In genomic region chr13:19674601-19675000, GRCm38 (mm10) we compare ENCODE assay signal across 30 mouse cellular contexts. TPM values are rescaled to one million over a fixed set of nuclear protein-coding genes. Genes with fewer than 3 reads are reported as not detected.
DNase-seq lines count a peak whose midpoint lies in the region; ATAC-seq and TF ChIP-seq lines count a peak whose summit lies in the region.
"Had no signal": no experiment of that assay in that cellular context is flagged by ENCODE, and none has a peak within 500 bp of the region (broad histone marks: within the 10 kb centered on the region; RNA-seq: fewer than 3 reads in every experiment).

No protein-coding gene starts in this region.

- H3K9me3 ChIP-seq in forebrain, embryonic 14.5 days (replicated peaks; ENCODE audit: control insufficient read depth, low read length): no peaks in the 10 kb centered on the region
- H3K9me3 ChIP-seq in forebrain, embryonic 11.5 days (ENCODE audit: control insufficient read depth, low read length): no peaks in the 10 kb centered on the region
- no peaks in the 10 kb centered on the region for H3K9me3 ChIP-seq in midbrain, embryonic 14.5 days (ENCODE audit: control insufficient read depth, low read length)
- no peaks in the 10 kb centered on the region for H3K9me3 ChIP-seq in midbrain, embryonic 11.5 days (ENCODE audit: control insufficient read depth, low read length)
- no peaks in the 10 kb centered on the region for H3K9me3 ChIP-seq in forebrain, postnatal 0 days (ENCODE audit: low read length)
- H3K9me3 ChIP-seq: embryonic facial prominence, embryonic 13.5 days; heart, embryonic 12.5 days; heart, embryonic 15.5 days; hindbrain, embryonic 12.5 days; hindbrain, embryonic 15.5 days; intestine, embryonic 15.5 days had no signal

- H3K4me1 ChIP-seq in forebrain, embryonic 14.5 days (ENCODE audit: control insufficient read depth, insufficient read depth, low read length): peaks cover 5% of the 10 kb centered on the region
- no peaks in the 10 kb centered on the region for H3K4me1 ChIP-seq in forebrain, embryonic 11.5 days (replicated peaks; ENCODE audit: control insufficient read depth, insufficient read depth, low read length)
- H3K4me1 ChIP-seq in midbrain, embryonic 14.5 days (ENCODE audit: control insufficient read depth, insufficient read depth, low read length): no peaks in the 10 kb centered on the region
- no peaks in the 10 kb centered on the region for H3K4me1 ChIP-seq in midbrain, embryonic 11.5 days (ENCODE audit: control insufficient read depth, insufficient read depth, low read length)
- H3K4me1 ChIP-seq in forebrain, postnatal 0 days (ENCODE audit: insufficient read depth): no peaks in the 10 kb centered on the region
- H3K4me1 ChIP-seq: heart, embryonic 12.5 days; heart, embryonic 15.5 days; hindbrain, embryonic 12.5 days; hindbrain, embryonic 15.5 days; intestine, embryonic 15.5 days had no signal

- TF ChIP-seq POLR2A in brain, embryonic 14.5 days (IDR thresholded peaks at IDR 0.05; ENCODE audit: borderline replicate concordance, extremely low read depth, insufficient read depth, insufficient read length, poor library complexity, severe bottlenecking): no peak

- TF ChIP-seq CTCF in brain, embryonic 14.5 days (IDR thresholded peaks at IDR 0.05; ENCODE audit: borderline replicate concordance, extremely low read depth, insufficient read depth, insufficient read length): no peak
- TF ChIP-seq CTCF in forebrain, postnatal 0 days (IDR thresholded peaks at IDR 0.05; ENCODE audit: low read depth): no peak

- peak; percentile 83 for DNase-seq in forebrain, embryonic 14.5 days (ENCODE audit: low spot score)
- DNase-seq in forebrain, embryonic 11.5 days (ENCODE audit: low spot score): no peak
- peak; percentile 30 for DNase-seq in midbrain, embryonic 14.5 days
- DNase-seq in midbrain, embryonic 11.5 days (ENCODE audit: low spot score, missing footprints): no peak
- DNase-seq in brain, embryonic 14.5 days (ENCODE audit: low read depth): peak; percentile 88
- DNase-seq in forebrain, postnatal 0 days: no peak
- DNase-seq in adrenal gland, adult 8-10 months: no peak
- DNase-seq: adrenal gland, postnatal 10 days; adrenal gland, postnatal 36 days; cerebellum, adult 11 months; cerebellum, adult 2 months; cerebellum, adult 9-11 months; cerebellum, postnatal 25 days; gastrocnemius, postnatal 25 days; heart, adult 18-20 months; heart, postnatal 14 days; heart, postnatal 4 days; kidney, adult 11 months; kidney, adult 8-10 months had no signal

- no peak overlapping the region for H3K4me3 ChIP-seq in forebrain, embryonic 14.5 days (ENCODE audit: low read depth, low read length)
- no peak overlapping the region for H3K4me3 ChIP-seq in forebrain, embryonic 11.5 days (ENCODE audit: low read depth, low read length)
- H3K4me3 ChIP-seq in midbrain, embryonic 14.5 days (replicated peaks; ENCODE audit: low read depth, low read length): no peak overlapping the region
- no peak overlapping the region for H3K4me3 ChIP-seq in midbrain, embryonic 11.5 days (ENCODE audit: low read depth, low read length)
- H3K4me3 ChIP-seq in forebrain, postnatal 0 days (ENCODE audit: low read depth, low read length): no peak overlapping the region
- H3K4me3 ChIP-seq: embryonic facial prominence, embryonic 13.5 days; heart, embryonic 12.5 days; heart, embryonic 15.5 days; hindbrain, embryonic 12.5 days; hindbrain, embryonic 15.5 days; intestine, embryonic 15.5 days had no signal

- no peaks in the 10 kb centered on the region for H3K27me3 ChIP-seq in forebrain, embryonic 14.5 days (replicated peaks; ENCODE audit: control insufficient read depth, insufficient read depth, low read length)
- no peaks in the 10 kb centered on the region for H3K27me3 ChIP-seq in forebrain, embryonic 11.5 days (ENCODE audit: control insufficient read depth, insufficient read depth, low read length)
- no peaks in the 10 kb centered on the region for H3K27me3 ChIP-seq in midbrain, embryonic 14.5 days (ENCODE audit: control insufficient read depth, insufficient read depth, low read length)
- H3K27me3 ChIP-seq in midbrain, embryonic 11.5 days (ENCODE audit: control insufficient read depth, insufficient read depth, low read length): no peaks in the 10 kb centered on the region
- no peaks in the 10 kb centered on the region for H3K27me3 ChIP-seq in forebrain, postnatal 0 days (ENCODE audit: insufficient read depth, low read length)
- H3K27me3 ChIP-seq: embryonic facial prominence, embryonic 13.5 days; heart, embryonic 12.5 days; heart, embryonic 15.5 days; hindbrain, embryonic 12.5 days; hindbrain, embryonic 15.5 days; intestine, embryonic 15.5 days had no signal

- H3K36me3 ChIP-seq in forebrain, embryonic 14.5 days (ENCODE audit: control insufficient read depth, insufficient read depth, low read length): no peaks in the 10 kb centered on the region
- H3K36me3 ChIP-seq in forebrain, embryonic 11.5 days (ENCODE audit: control insufficient read depth, insufficient read depth, low read length): no peaks in the 10 kb centered on the region
- H3K36me3 ChIP-seq in midbrain, embryonic 14.5 days (ENCODE audit: control insufficient read depth, insufficient read depth, low read length): no peaks in the 10 kb centered on the region
- H3K36me3 ChIP-seq in midbrain, embryonic 11.5 days (ENCODE audit: control insufficient read depth, insufficient read depth, low read length): no peaks in the 10 kb centered on the region
- H3K36me3 ChIP-seq in forebrain, postnatal 0 days (ENCODE audit: insufficient read depth): no peaks in the 10 kb centered on the region
- H3K36me3 ChIP-seq: embryonic facial prominence, embryonic 13.5 days; heart, embryonic 12.5 days; heart, embryonic 15.5 days; hindbrain, embryonic 12.5 days; hindbrain, embryonic 15.5 days; intestine, embryonic 15.5 days had no signal

- peak overlapping the region; percentile 24; the same call in 1 of the 2 replicates for H3K27ac ChIP-seq in forebrain, embryonic 14.5 days (ENCODE audit: low read depth, low read length)
- no peak overlapping the region for H3K27ac ChIP-seq in forebrain, embryonic 11.5 days (ENCODE audit: low read depth, low read length)
- H3K27ac ChIP-seq in midbrain, embryonic 14.5 days (replicated peaks; ENCODE audit: low read depth, low read length): no peak overlapping the region
- no peak overlapping the region for H3K27ac ChIP-seq in midbrain, embryonic 11.5 days (ENCODE audit: low read depth, low read length)
- H3K27ac ChIP-seq in forebrain, postnatal 0 days (ENCODE audit: low read depth, low read length): no peak overlapping the region
- H3K27ac ChIP-seq: embryonic facial prominence, embryonic 13.5 days; heart, embryonic 15.5 days; hindbrain, embryonic 12.5 days; hindbrain, embryonic 15.5 days; intestine, embryonic 15.5 days had no signal

- no peak overlapping the region for H3K9ac ChIP-seq in forebrain, embryonic 14.5 days (ENCODE audit: low read length)
- H3K9ac ChIP-seq in forebrain, embryonic 11.5 days (ENCODE audit: low read length): no peak overlapping the region
- no peak overlapping the region for H3K9ac ChIP-seq in midbrain, embryonic 14.5 days (replicated peaks; ENCODE audit: low read length)
- H3K9ac ChIP-seq in midbrain, embryonic 11.5 days (ENCODE audit: low read length): no peak overlapping the region
- no peak overlapping the region for H3K9ac ChIP-seq in forebrain, postnatal 0 days
- H3K9ac ChIP-seq: embryonic facial prominence, embryonic 13.5 days; heart, embryonic 12.5 days; heart, embryonic 15.5 days; hindbrain, embryonic 12.5 days; hindbrain, embryonic 15.5 days; intestine, embryonic 15.5 days had no signal

- ATAC-seq in forebrain, embryonic 14.5 days: peak; percentile 83
- no peak for ATAC-seq in forebrain, embryonic 11.5 days (replicated peaks; ENCODE audit: low FRiP score)
- ATAC-seq in midbrain, embryonic 14.5 days (ENCODE audit: low FRiP score, low TSS enrichment): no peak
- ATAC-seq in midbrain, embryonic 11.5 days (ENCODE audit: low FRiP score): no peak
- peak; percentile 23; the same call in 1 of the 2 replicates for ATAC-seq in forebrain, postnatal 0 days
- ATAC-seq: CD4-positive, CD25-positive, alpha-beta regulatory T cell, adult 4 months; intestine, embryonic 15.5 days had no signal

- H3K4me2 ChIP-seq in forebrain, embryonic 14.5 days (ENCODE audit: low read length): no peak overlapping the region
- no peak overlapping the region for H3K4me2 ChIP-seq in forebrain, embryonic 11.5 days (ENCODE audit: low read depth, low read length, severe bottlenecking)
- no peak overlapping the region for H3K4me2 ChIP-seq in midbrain, embryonic 14.5 days (ENCODE audit: low read length)
- H3K4me2 ChIP-seq in midbrain, embryonic 11.5 days: no peak overlapping the region
- H3K4me2 ChIP-seq in forebrain, postnatal 0 days (ENCODE audit: low read depth): no peak overlapping the region
- H3K4me2 ChIP-seq: embryonic facial prominence, embryonic 13.5 days; heart, embryonic 12.5 days; heart, embryonic 15.5 days; hindbrain, embryonic 12.5 days; hindbrain, embryonic 15.5 days; intestine, embryonic 15.5 days had no signal

RNA-seq across cellular contexts. Expression of gene Nme8, which starts 23.0 kb away (rescaled TPM):
- not detected in 2 replicates for polyA plus RNA-seq in forebrain, embryonic 14.5 days (2014; fragmentation: Nextera tagmentation; extraction: Ambion mirVana)
- not detected in 2 replicates for polyA plus RNA-seq in forebrain, embryonic 11.5 days (2014; fragmentation: Nextera tagmentation; extraction: Ambion mirVana)
- polyA plus RNA-seq in midbrain, embryonic 14.5 days (2014; fragmentation: Nextera tagmentation; extraction: Ambion mirVana): not detected in 2 replicates
- polyA plus RNA-seq in midbrain, embryonic 11.5 days (2014; fragmentation: Nextera tagmentation; extraction: Ambion mirVana): not detected in 2 replicates
- polyA plus RNA-seq in brain, embryonic 14.5 days (2012; rRNA removed): 0.07 TPM in 1 of 2 replicates, not detected in the other
- not detected in 2 replicates for total RNA-seq in forebrain, postnatal 0 days (2014; rRNA removed)
- polyA plus RNA-seq in forebrain, postnatal 0 days (2015; fragmentation: Nextera tagmentation; extraction: Ambion mirVana): not detected in 2 replicates
- not detected for total RNA-seq in adrenal gland, adult 8-10 months (2022)
- total RNA-seq: adrenal gland, postnatal 10 days; adrenal gland, postnatal 36 days; common myeloid progenitor, adult 5-6 weeks; gastrocnemius, adult 8-10 months; gastrocnemius, postnatal 25 days; heart, adult 18-20 months; MEL had no signal
- polyA plus RNA-seq: C2C12; CD4-positive, CD25-positive, alpha-beta regulatory T cell, adult 4 months; cerebellum, adult 2 months; embryonic facial prominence, embryonic 13.5 days; heart, embryonic 12.5 days; hindbrain, embryonic 12.5 days; intestine, embryonic 15.5 days had no signal

RNA-seq across cellular contexts. Expression of gene Sfrp4, which starts 51.7 kb away (rescaled TPM):
- 2.9 and 3.3 TPM in 2 replicates for polyA plus RNA-seq in forebrain, embryonic 14.5 days (2014; fragmentation: Nextera tagmentation; extraction: Ambion mirVana)
- polyA plus RNA-seq in forebrain, embryonic 11.5 days (2014; fragmentation: Nextera tagmentation; extraction: Ambion mirVana): 2.2 and 3.3 TPM in 2 replicates
- polyA plus RNA-seq in midbrain, embryonic 14.5 days (2014; fragmentation: Nextera tagmentation; extraction: Ambion mirVana): 2.5 and 2.7 TPM in 2 replicates
- polyA plus RNA-seq in midbrain, embryonic 11.5 days (2014; fragmentation: Nextera tagmentation; extraction: Ambion mirVana): 2.8 and 3.6 TPM in 2 replicates
- 3.2 and 3.4 TPM in 2 replicates for polyA plus RNA-seq in brain, embryonic 14.5 days (2012; rRNA removed)
- 1.7 and 2.2 TPM in 2 replicates for total RNA-seq in forebrain, postnatal 0 days (2014; rRNA removed)
- 1.5 and 3.0 TPM in 2 replicates for polyA plus RNA-seq in forebrain, postnatal 0 days (2015; fragmentation: Nextera tagmentation; extraction: Ambion mirVana)
- total RNA-seq in adrenal gland, adult 8-10 months (2022): 1 to 10 TPM; 2.6 to 6.4 (median 4.2) TPM
- polyA plus RNA-seq: CD4-positive, CD25-positive, alpha-beta regulatory T cell, adult 4 months had no signal

RNA-seq across cellular contexts. Expression of gene Epdr1, which starts 54.9 kb away (rescaled TPM):
- 26.3 and 27.4 TPM in 2 replicates for polyA plus RNA-seq in forebrain, embryonic 14.5 days (2014; fragmentation: Nextera tagmentation; extraction: Ambion mirVana)
- polyA plus RNA-seq in forebrain, embryonic 11.5 days (2014; fragmentation: Nextera tagmentation; extraction: Ambion mirVana): 23.4 and 26.0 TPM in 2 replicates
- 17.7 and 17.9 TPM in 2 replicates for polyA plus RNA-seq in midbrain, embryonic 14.5 days (2014; fragmentation: Nextera tagmentation; extraction: Ambion mirVana)
- polyA plus RNA-seq in midbrain, embryonic 11.5 days (2014; fragmentation: Nextera tagmentation; extraction: Ambion mirVana): 22.9 and 24.5 TPM in 2 replicates
- 15.5 and 19.3 TPM in 2 replicates for polyA plus RNA-seq in brain, embryonic 14.5 days (2012; rRNA removed)
- 29.6 and 29.8 TPM in 2 replicates for total RNA-seq in forebrain, postnatal 0 days (2014; rRNA removed)
- polyA plus RNA-seq in forebrain, postnatal 0 days (2015; fragmentation: Nextera tagmentation; extraction: Ambion mirVana): 29.1 and 34.4 TPM in 2 replicates
- total RNA-seq in adrenal gland, adult 8-10 months (2022): 10 to 100 TPM; 17.2 to 34.9 (median 22.9) TPM
- total RNA-seq: MEL had no signal

Comparison
In these comparisons a context has a peak if more than half of its experiments do, and no peak if none do; other contexts are left out.
1. ATAC-seq: peak in forebrain, embryonic 14.5 days (single experiment) and forebrain, postnatal 0 days (single experiment); none in forebrain, embryonic 11.5 days (single experiment), midbrain, embryonic 14.5 days (single experiment) and midbrain, embryonic 11.5 days (single experiment).
2. DNase-seq: peak in forebrain, embryonic 14.5 days (single experiment), midbrain, embryonic 14.5 days (single experiment) and brain, embryonic 14.5 days (single experiment); none in forebrain, embryonic 11.5 days (single experiment), midbrain, embryonic 11.5 days (single experiment), forebrain, postnatal 0 days (single experiment) and adrenal gland, adult 8-10 months (single experiment).